Mouse (Mus musculus): ENCODE data around the gene Sytl2. TPM values are rescaled to one million over a fixed set of nuclear protein-coding genes. Genes with fewer than 3 reads are reported as not detected.

The Sytl2 gene
- polyA plus RNA-seq, 1 experiment from 2014 or later: 3.8 TPM

- ATAC-seq (ENCODE audit: low FRiP score) (no peak), DNase-seq (ENCODE audit: low spot score, missing footprints) (no peak)
- 90% methylated on average over 4 of the region's 4 CpGs for WGBS
- H3K9ac ChIP-seq (ENCODE audit: low read length): no peak overlapping the region
- H3K36me3 ChIP-seq (ENCODE audit: control insufficient read depth, insufficient read depth, low read length): no peaks in the 10 kb centered on the region
- no peak overlapping the region for H3K4me3 ChIP-seq (ENCODE audit: low read depth, low read length)
- H3K27ac ChIP-seq (ENCODE audit: low read depth, low read length): no peak overlapping the region
- H3K4me1 ChIP-seq (ENCODE audit: control insufficient read depth, insufficient read depth, low read length): no peaks in the 10 kb centered on the region
- no peaks in the 10 kb centered on the region for H3K9me3 ChIP-seq (ENCODE audit: control insufficient read depth, low read length)
- no peaks in the 10 kb centered on the region for H3K27me3 ChIP-seq (ENCODE audit: control insufficient read depth, insufficient read depth, low read length)
- H3K4me2 ChIP-seq: no peak overlapping the region
Measured at GRCm38 (mm10) chr7:90440044-90440443, 138.0 kb downstream of the Sytl2 start.

- peak; percentile 14 for ATAC-seq (ENCODE audit: low FRiP score)
- peak overlapping the region; percentile 98 for H3K4me3 ChIP-seq (ENCODE audit: low read depth, low read length)
- H3K9me3 ChIP-seq (ENCODE audit: control insufficient read depth, low read length): no peaks in the 10 kb centered on the region
- peaks cover 5% of the 10 kb centered on the region for H3K4me1 ChIP-seq (ENCODE audit: control insufficient read depth, insufficient read depth, low read length)
- H3K4me2 ChIP-seq: peak overlapping the region; percentile 47
- no peak overlapping the region for H3K27ac ChIP-seq (ENCODE audit: low read depth, low read length)
- H3K36me3 ChIP-seq (ENCODE audit: control insufficient read depth, insufficient read depth, low read length): no peaks in the 10 kb centered on the region
- peak; percentile 89 for DNase-seq (ENCODE audit: low spot score, missing footprints)
- H3K9ac ChIP-seq (ENCODE audit: low read length): peak overlapping the region; percentile 34
- no peaks in the 10 kb centered on the region for H3K27me3 ChIP-seq (ENCODE audit: control insufficient read depth, insufficient read depth, low read length)
- WGBS: 12% methylated on average over 4 of the region's 4 CpGs
Measured at GRCm38 (mm10) chr7:90442070-90442469, 140.0 kb downstream of the Sytl2 start.

GRCm38 (mm10) chr7:90442518-90443080, 140.5 kb downstream of the Sytl2 start, which contains the start of gene Crebzf:
TSS of gene Crebzf (plus strand) at chr7:90442729.
- H3K4me3 ChIP-seq (ENCODE audit: low read depth, low read length): peak within 1 kb of the TSS; percentile 98
- peak within 1 kb of the TSS; percentile 92 for H3K4me2 ChIP-seq
- peak within 1 kb of the TSS; percentile 97 for H3K27ac ChIP-seq (ENCODE audit: low read depth, low read length)
- peak; percentile 95 for ATAC-seq (ENCODE audit: low FRiP score)
- WGBS: under 1% methylated on average over 50 of the region's 54 CpGs
- H3K9ac ChIP-seq (ENCODE audit: low read length): peak within 1 kb of the TSS; percentile 98
- H3K27me3 ChIP-seq (ENCODE audit: control insufficient read depth, insufficient read depth, low read length): no peaks in the 10 kb centered on the region
- no peaks in the 10 kb centered on the region for H3K9me3 ChIP-seq (ENCODE audit: control insufficient read depth, low read length)
- peak; percentile 99 for DNase-seq (ENCODE audit: low spot score, missing footprints)
- no peaks in the 10 kb centered on the region for H3K36me3 ChIP-seq (ENCODE audit: control insufficient read depth, insufficient read depth, low read length)
- H3K4me1 ChIP-seq (ENCODE audit: control insufficient read depth, insufficient read depth, low read length): peaks cover 5% of the 10 kb centered on the region

GRCm38 (mm10) chr7:90443101-90444091, 141.3 kb downstream of the Sytl2 start:
- Histone ChIP-seq H3K4me1 (ENCODE audit: control insufficient read depth, insufficient read depth, low read length) (peaks cover 5% of the 10 kb centered on the region), H3K9ac (ENCODE audit: low read length) (peak overlapping the region; percentile 98), H3K4me3 (ENCODE audit: low read depth, low read length) (peak overlapping the region; percentile 98), H3K27ac (ENCODE audit: low read depth, low read length) (peak overlapping the region; percentile 97), H3K27me3 (ENCODE audit: control insufficient read depth, insufficient read depth, low read length) (no peaks in the 10 kb centered on the region), H3K4me2 (peak overlapping the region; percentile 92), H3K9me3 (ENCODE audit: control insufficient read depth, low read length) (no peaks in the 10 kb centered on the region), H3K36me3 (ENCODE audit: control insufficient read depth, insufficient read depth, low read length) (no peaks in the 10 kb centered on the region)
- peak; percentile 82 for ATAC-seq (ENCODE audit: low FRiP score)
- under 1% methylated on average over 97 of the region's 123 CpGs for WGBS
- DNase-seq (ENCODE audit: low spot score, missing footprints): peak; percentile 97

- Histone ChIP-seq H3K27ac (ENCODE audit: low read depth, low read length) (no peak overlapping the region), H3K4me3 (ENCODE audit: low read depth, low read length) (peak overlapping the region; percentile 98), H3K9ac (ENCODE audit: low read length) (peak overlapping the region; percentile 98), H3K27me3 (ENCODE audit: control insufficient read depth, insufficient read depth, low read length) (no peaks in the 10 kb centered on the region), H3K4me1 (ENCODE audit: control insufficient read depth, insufficient read depth, low read length) (peaks cover 5% of the 10 kb centered on the region), H3K36me3 (ENCODE audit: control insufficient read depth, insufficient read depth, low read length) (no peaks in the 10 kb centered on the region), H3K9me3 (ENCODE audit: control insufficient read depth, low read length) (no peaks in the 10 kb centered on the region), H3K4me2 (peak overlapping the region; percentile 92)
- WGBS: under 1% methylated on average over 6 of the region's 6 CpGs
- DNase-seq (ENCODE audit: low spot score, missing footprints) (peak; percentile 90), ATAC-seq (ENCODE audit: low FRiP score) (no peak)
Measured at GRCm38 (mm10) chr7:90444206-90444605, 142.2 kb downstream of the Sytl2 start.

GRCm38 (mm10) chr7:90456149-90456844, 154.2 kb downstream of the Sytl2 start:
- Histone ChIP-seq H3K27ac (ENCODE audit: low read depth, low read length) (no peak overlapping the region), H3K27me3 (ENCODE audit: control insufficient read depth, insufficient read depth, low read length) (no peaks in the 10 kb centered on the region), H3K4me1 (ENCODE audit: control insufficient read depth, insufficient read depth, low read length) (no peaks in the 10 kb centered on the region), H3K36me3 (ENCODE audit: control insufficient read depth, insufficient read depth, low read length) (peaks cover 5% of the 10 kb centered on the region; the same call in 1 of the 2 replicates), H3K4me3 (ENCODE audit: low read depth, low read length) (peak overlapping the region; percentile 71), H3K9ac (ENCODE audit: low read length) (peak overlapping the region; percentile 87), H3K4me2 (peak overlapping the region; percentile 54), H3K9me3 (ENCODE audit: control insufficient read depth, low read length) (no peaks in the 10 kb centered on the region)
- ATAC-seq (ENCODE audit: low FRiP score) (no peak), DNase-seq (ENCODE audit: low spot score, missing footprints) (peak; percentile 85)
- 43% methylated on average over 7 of the region's 7 CpGs for WGBS

GRCm38 (mm10) chr7:90456845-90457468, 154.9 kb downstream of the Sytl2 start, which contains the start of gene Tmem126a:
TSS of gene Tmem126a (minus strand) at chr7:90457229.
- Histone ChIP-seq H3K4me2 (peak within 1 kb of the TSS; percentile 54), H3K27me3 (ENCODE audit: control insufficient read depth, insufficient read depth, low read length) (no peaks in the 10 kb centered on the region), H3K36me3 (ENCODE audit: control insufficient read depth, insufficient read depth, low read length) (peaks cover 5% of the 10 kb centered on the region; the same call in 1 of the 2 replicates), H3K9ac (ENCODE audit: low read length) (peak within 1 kb of the TSS; percentile 87), H3K9me3 (ENCODE audit: control insufficient read depth, low read length) (no peaks in the 10 kb centered on the region), H3K4me3 (ENCODE audit: low read depth, low read length) (peak within 1 kb of the TSS; percentile 71), H3K27ac (ENCODE audit: low read depth, low read length) (peak within 1 kb of the TSS; percentile 71), H3K4me1 (ENCODE audit: control insufficient read depth, insufficient read depth, low read length) (no peaks in the 10 kb centered on the region)
- under 1% methylated on average over 41 of the region's 41 CpGs for WGBS
- ATAC-seq (ENCODE audit: low FRiP score) (peak; percentile 99), DNase-seq (ENCODE audit: low spot score, missing footprints) (peak; percentile 97)

- peak overlapping the region; percentile 54 for H3K4me2 ChIP-seq
- no peaks in the 10 kb centered on the region for H3K9me3 ChIP-seq (ENCODE audit: control insufficient read depth, low read length)
- H3K4me3 ChIP-seq (ENCODE audit: low read depth, low read length): peak overlapping the region; percentile 71
- ATAC-seq (ENCODE audit: low FRiP score) (peak; percentile 65), DNase-seq (ENCODE audit: low spot score, missing footprints) (peak; percentile 92)
- WGBS: 28% methylated on average over 10 of the region's 10 CpGs
- H3K36me3 ChIP-seq (ENCODE audit: control insufficient read depth, insufficient read depth, low read length): peaks cover 5% of the 10 kb centered on the region; the same call in 1 of the 2 replicates
- H3K27ac ChIP-seq (ENCODE audit: low read depth, low read length): peak overlapping the region; percentile 71
- H3K4me1 ChIP-seq (ENCODE audit: control insufficient read depth, insufficient read depth, low read length): no peaks in the 10 kb centered on the region
- H3K27me3 ChIP-seq (ENCODE audit: control insufficient read depth, insufficient read depth, low read length): no peaks in the 10 kb centered on the region
- peak overlapping the region; percentile 87 for H3K9ac ChIP-seq (ENCODE audit: low read length)
Measured at GRCm38 (mm10) chr7:90457517-90457916, 155.5 kb downstream of the Sytl2 start.

Data from midbrain, embryonic 11.5 days (tissue).